Mouse (Mus musculus): Measurements from ENCODE around the gene Poln.

The Poln gene

GRCm38 (mm10) chr5:34168950-34169891 lies at the start of gene Poln, which contains the start of gene Haus3:
Poln (minus strand) TSS chr5:34169448.
Haus3 (minus strand) TSS chr5:34169527.
- DNase-seq (ENCODE audit: low spot score), result peak; percentile 99

- no peak for DNase-seq (ENCODE audit: low spot score)
Measured at GRCm38 (mm10) chr5:34218672-34219071, 49.4 kb upstream of the Poln start.

GRCm38 (mm10) chr5:34217756-34218155 lies 48.5 kb upstream of the Poln start:
- no peak for DNase-seq (ENCODE audit: low spot score)

GRCm38 (mm10) chr5:34216025-34216424 lies 46.8 kb upstream of the Poln start:
- no peak for DNase-seq (ENCODE audit: low spot score)

GRCm38 (mm10) chr5:34213659-34214058 lies 44.4 kb upstream of the Poln start:
- no peak for DNase-seq (ENCODE audit: low spot score)

- DNase-seq (ENCODE audit: low spot score), result peak; percentile 90
Measured at GRCm38 (mm10) chr5:34210279-34210678, 41.0 kb upstream of the Poln start.

- no peak for DNase-seq (ENCODE audit: low spot score)
Measured at GRCm38 (mm10) chr5:34207503-34207902, 38.3 kb upstream of the Poln start.

GRCm38 (mm10) chr5:34205788-34206187 lies 36.5 kb upstream of the Poln start:
- DNase-seq (ENCODE audit: low spot score), result no peak

GRCm38 (mm10) chr5:34204911-34205310 lies 35.7 kb upstream of the Poln start:
- DNase-seq (ENCODE audit: low spot score), result no peak

- no peak for DNase-seq (ENCODE audit: low spot score)
Measured at GRCm38 (mm10) chr5:34202006-34202405, 32.8 kb upstream of the Poln start.

- no peak for DNase-seq (ENCODE audit: low spot score)
Measured at GRCm38 (mm10) chr5:34201396-34201795, 32.1 kb upstream of the Poln start.

GRCm38 (mm10) chr5:34198615-34199014 lies 29.4 kb upstream of the Poln start:
- no peak for DNase-seq (ENCODE audit: low spot score)

- DNase-seq (ENCODE audit: low spot score), result no peak
Measured at GRCm38 (mm10) chr5:34197243-34197642, 28.0 kb upstream of the Poln start.

GRCm38 (mm10) chr5:34196423-34196822 lies 27.2 kb upstream of the Poln start:
- DNase-seq (ENCODE audit: low spot score), result no peak

- DNase-seq (ENCODE audit: low spot score), result no peak
Measured at GRCm38 (mm10) chr5:34195786-34196185, 26.5 kb upstream of the Poln start.

- DNase-seq (ENCODE audit: low spot score), result no peak
Measured at GRCm38 (mm10) chr5:34194975-34195662, 25.9 kb upstream of the Poln start.

- no peak for DNase-seq (ENCODE audit: low spot score)
Measured at GRCm38 (mm10) chr5:34194426-34194825, 25.2 kb upstream of the Poln start.

GRCm38 (mm10) chr5:34191843-34192242 lies 22.6 kb upstream of the Poln start:
- no peak for DNase-seq (ENCODE audit: low spot score)

GRCm38 (mm10) chr5:34191021-34191420 lies 21.8 kb upstream of the Poln start:
- no peak for DNase-seq (ENCODE audit: low spot score)

GRCm38 (mm10) chr5:34189521-34189920 lies 20.3 kb upstream of the Poln start:
- DNase-seq (ENCODE audit: low spot score), result no peak

- no peak for DNase-seq (ENCODE audit: low spot score)
Measured at GRCm38 (mm10) chr5:34188856-34189255, 19.6 kb upstream of the Poln start.

GRCm38 (mm10) chr5:34187601-34188316 lies 18.5 kb upstream of the Poln start, which contains the start of gene Mxd4:
Mxd4 (minus strand) TSS chr5:34187720.
- DNase-seq (ENCODE audit: low spot score), result peak; percentile 99

Data from embryo, embryonic 10.5 days (tissue).